Mouse (Mus musculus): ENCODE data around the gene Kazn.

- TF ChIP-seq CTCF (IDR thresholded peaks at IDR 0.05; ENCODE audit: control insufficient read depth, insufficient read depth, insufficient read length): no peak
- no peak for TF ChIP-seq MAX (IDR thresholded peaks at IDR 0.05)
- no peak for TF ChIP-seq MYOG (IDR thresholded peaks at IDR 0.05; ENCODE audit: control insufficient read depth, extremely low read depth, insufficient read length)
- no peak for TF ChIP-seq CEBPB (IDR thresholded peaks at IDR 0.05; ENCODE audit: low read depth)
Measured at GRCm38 (mm10) chr4:142074060-142074732, 165.0 kb downstream of the Kazn start.

Measured in C2C12 (cell line).